Mouse (Mus musculus) kidney, postnatal 0 days (tissue): ENCODE measurements at regions not wholly inside any gene's neighbourhood (a gene's known extent, or its start where the extent isn't known, plus 50 kb on each side); places are given as distances from the start of the nearest gene placed in this dataset.
A peak's percentile ranks its signal among the peaks of the same experiment; 100 is the strongest.

Experiments used
- ATAC-seq: fragments of 200-750 bp; cut with Nextera tagmentation; replicated peaks from 2 replicates; pipeline ENCODE4 v1.8.0; 2017; ENCODE audit warnings: low read depth, moderate number of reproducible peaks, moderate TSS enrichment, moderate library complexity; ENCODE audit not compliant: low FRiP score
- DNase-seq: peaks from one replicate; pipeline ENCODE4 v3.0.0-alpha.2; 2016; ENCODE audit warnings: low spot score
- H3K27ac ChIP-seq: fragments of 300-500 bp; sonication (generic); 2 replicates; pipeline ENCODE4 v1.5.1; 2014; ENCODE audit warnings: mild to moderate bottlenecking
- H3K27me3 ChIP-seq: fragments of 300-500 bp; sonication (generic); 2 replicates; pipeline ENCODE4 v1.6.1; 2014; ENCODE audit warnings: low read length, mixed read lengths; ENCODE audit not compliant: insufficient read depth
- H3K36me3 ChIP-seq: fragments of 300-500 bp; sonication (generic); 2 replicates; pipeline ENCODE4 v1.6.1; 2014; ENCODE audit warnings: low read length, mixed read lengths; ENCODE audit not compliant: insufficient read depth
- H3K4me1 ChIP-seq: fragments of 300-500 bp; sonication (generic); replicated peaks from 2 replicates; pipeline ENCODE4 v1.6.1; 2014; ENCODE audit warnings: antibody characterized with exemption, low read length, mixed read lengths; ENCODE audit not compliant: insufficient read depth
- H3K4me2 ChIP-seq: fragments of 300-500 bp; sonication (generic); 2 replicates; pipeline ENCODE4 v1.6.1; 2014; ENCODE audit warnings: mild to moderate bottlenecking, low read length, moderate library complexity, mixed read lengths
- H3K4me3 ChIP-seq: fragments of 300-500 bp; sonication (generic); replicated peaks from 2 replicates; pipeline ENCODE4 v1.5.1; 2014; ENCODE audit warnings: low read depth, low read length
- H3K9ac ChIP-seq: fragments of 300-500 bp; sonication (generic); 2 replicates; pipeline ENCODE4 v1.6.1; 2014; ENCODE audit warnings: low read depth, low read length
- H3K9me3 ChIP-seq: fragments of 300-500 bp; sonication (generic); replicated peaks from 2 replicates; pipeline ENCODE4 v1.6.1; 2016; ENCODE audit warnings: low read length, inconsistent platforms, mixed read lengths
- CTCF ChIP-seq: IDR thresholded peaks from 2 replicates; pipeline ENCODE4 v1.5.1; 2016; ENCODE audit warnings: antibody characterized with exemption, low read depth, mild to moderate bottlenecking, moderate library complexity
- WGBS: fragments of 180-500 bp; shearing (Covaris S2); extraction: QIAGEN DNeasy Blood & Tissue Kit; methylation state at CpG from one replicate; pipeline ENCODE4 v1.1.7; 2014; 5-methylcytosine and 5-hydroxymethylcytosine counted together

DNA sequence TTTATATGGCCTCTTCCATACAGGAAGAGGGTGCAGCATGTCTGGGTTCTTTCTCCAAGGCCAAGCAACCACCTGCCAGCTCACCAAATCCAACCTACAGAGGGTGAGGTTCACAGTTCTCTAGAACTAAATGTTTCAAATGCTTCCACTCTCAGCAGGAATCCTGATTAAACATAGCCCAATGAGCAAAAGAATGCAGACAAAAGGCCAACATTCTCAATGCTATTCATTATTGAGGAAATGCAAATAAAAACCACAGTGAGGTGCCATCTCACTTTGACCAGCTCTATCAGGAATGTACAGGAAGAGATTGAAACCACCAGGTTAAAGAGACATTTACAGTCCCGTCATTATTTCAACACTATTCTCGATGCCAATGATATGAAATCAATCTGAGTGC is 331.2 kb upstream of the Tenm3 start:
- H3K4me2 ChIP-seq = no peak overlapping the region

DNA sequence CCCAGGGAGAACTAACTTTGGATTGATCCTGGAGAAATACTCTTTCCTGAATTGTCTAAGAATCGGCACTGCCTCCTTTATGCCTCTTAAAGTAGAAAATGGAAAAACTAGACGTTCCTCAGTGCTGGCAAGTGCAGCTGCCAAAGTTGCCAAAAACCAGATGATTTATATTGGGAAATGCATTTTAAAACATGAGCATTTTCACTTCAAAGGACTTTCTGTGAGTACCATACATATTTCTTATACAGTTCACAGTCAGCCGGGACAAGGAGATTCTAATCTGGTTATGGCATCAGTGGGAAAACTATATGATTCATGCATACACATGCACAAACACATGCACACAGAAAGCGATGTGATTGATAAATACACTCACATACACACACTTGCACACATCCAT is 315.6 kb upstream of the Tenm3 start:
- Histone ChIP-seq H3K4me2 (no peak overlapping the region), H3K36me3 (no peaks in the 10 kb centered on the region), H3K4me1 (no peaks in the 10 kb centered on the region), H3K9me3 (no peaks in the 10 kb centered on the region), H3K9ac (no peak overlapping the region), H3K4me3 (no peak overlapping the region), H3K27ac (no peak overlapping the region), H3K27me3 (no peaks in the 10 kb centered on the region)
- ATAC-seq = no peak
- TF ChIP-seq CTCF = no peak
- WGBS = 69% methylated on average over 4 of the region's 4 CpGs
- DNase-seq = no peak

More for the DNA sequence above, 331.2 kb upstream of the Tenm3 start:
- Histone ChIP-seq H3K9me3 (no peaks in the 10 kb centered on the region), H3K27me3 (no peaks in the 10 kb centered on the region), H3K9ac (no peak overlapping the region), H3K36me3 (no peaks in the 10 kb centered on the region), H3K4me3 (no peak overlapping the region), H3K27ac (no peak overlapping the region), H3K4me1 (no peaks in the 10 kb centered on the region)
- WGBS = 90% methylated on average over 2 of the region's 2 CpGs
- TF ChIP-seq CTCF = no peak
- ATAC-seq = no peak
- DNase-seq = no peak

DNA sequence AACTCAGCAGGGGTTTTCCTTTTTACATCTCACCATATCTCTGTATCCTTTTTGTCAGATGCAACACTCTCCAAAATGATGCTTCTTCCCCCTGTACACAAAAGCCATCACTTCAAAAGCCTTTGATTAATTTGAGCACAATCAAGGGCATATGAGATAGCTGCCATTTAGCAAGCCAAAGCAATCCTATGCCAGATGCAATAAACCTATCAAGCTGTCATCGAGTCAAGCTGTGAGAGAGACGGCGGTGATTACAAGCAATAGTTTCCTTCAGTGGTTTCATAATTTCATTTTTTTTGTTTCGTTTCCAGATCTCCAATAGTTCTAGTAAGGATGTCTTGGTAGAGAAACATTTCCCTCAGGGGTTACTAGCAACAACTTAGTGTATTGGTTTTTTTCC is 314.4 kb upstream of the Tenm3 start:
- ATAC-seq = no peak
- DNase-seq = no peak
- H3K27ac ChIP-seq = no peak overlapping the region
- no peak for TF ChIP-seq CTCF
- H3K9ac ChIP-seq = no peak overlapping the region
- 57% methylated on average over 4 of the region's 4 CpGs for WGBS
- no peaks in the 10 kb centered on the region for H3K9me3 ChIP-seq
- no peaks in the 10 kb centered on the region for H3K27me3 ChIP-seq
- no peak overlapping the region for H3K4me3 ChIP-seq
- no peaks in the 10 kb centered on the region for H3K36me3 ChIP-seq
- no peak overlapping the region for H3K4me2 ChIP-seq
- no peaks in the 10 kb centered on the region for H3K4me1 ChIP-seq

DNA sequence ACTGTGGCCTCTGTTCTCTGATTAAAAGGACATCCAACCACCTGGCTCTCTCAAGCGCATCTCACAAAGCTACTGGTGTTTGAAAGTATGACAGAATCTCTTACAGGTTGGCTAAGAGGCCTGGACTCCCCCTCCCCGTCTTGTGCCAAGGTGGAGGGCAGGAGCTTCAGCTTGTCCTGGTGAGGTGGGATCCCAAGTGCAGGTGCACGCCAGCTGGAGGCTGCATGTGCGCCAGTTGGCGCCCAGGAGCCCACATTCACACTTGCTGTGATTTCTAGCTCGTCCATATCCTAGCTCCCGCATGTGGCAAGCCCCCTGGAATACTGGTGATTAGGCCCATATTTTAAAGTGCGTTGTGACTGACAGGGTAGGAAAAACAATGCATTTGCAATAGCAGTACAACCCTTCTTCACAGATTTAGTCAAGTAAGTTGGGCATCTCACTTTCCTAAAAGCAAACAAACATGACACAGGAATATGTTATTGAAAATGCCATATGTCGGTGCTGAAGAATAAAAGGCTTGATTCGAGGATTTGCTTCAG is 292.8 kb upstream of the Tenm3 start:
- 88% methylated on average over 10 of the region's 10 CpGs for WGBS
- no peak for DNase-seq

DNA sequence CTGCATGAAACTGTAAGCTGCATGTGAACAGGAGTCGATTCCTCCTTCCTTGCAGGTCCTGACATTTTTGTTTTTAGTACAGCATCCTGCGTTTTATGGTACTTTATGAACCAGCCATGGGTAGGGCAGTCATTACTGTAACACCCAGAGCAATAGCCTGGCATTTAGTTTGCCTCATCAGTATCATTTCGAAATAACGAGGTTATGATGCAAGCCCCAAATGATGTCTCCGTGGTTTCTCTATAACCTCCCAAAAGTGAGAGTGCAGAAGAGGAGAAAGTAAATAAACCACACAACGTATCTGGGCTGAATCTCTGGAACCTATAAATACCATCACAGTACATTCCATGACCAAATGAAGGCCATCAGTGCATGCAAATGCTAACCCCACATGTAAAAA is 265.3 kb upstream of the Tenm3 start:
- no peak for TF ChIP-seq CTCF
- DNase-seq = no peak
- no peak for ATAC-seq
- Histone ChIP-seq H3K4me2 (no peak overlapping the region), H3K36me3 (no peaks in the 10 kb centered on the region), H3K27ac (no peak overlapping the region), H3K4me1 (no peaks in the 10 kb centered on the region), H3K9ac (no peak overlapping the region), H3K9me3 (no peaks in the 10 kb centered on the region), H3K4me3 (no peak overlapping the region), H3K27me3 (no peaks in the 10 kb centered on the region)
- WGBS = 83% methylated on average over 6 of the region's 6 CpGs

More for the DNA sequence above, 292.8 kb upstream of the Tenm3 start:
- no peak for TF ChIP-seq CTCF
- ATAC-seq = no peak
- H3K36me3 ChIP-seq = no peaks in the 10 kb centered on the region
- H3K4me3 ChIP-seq = no peak overlapping the region
- no peaks in the 10 kb centered on the region for H3K9me3 ChIP-seq
- no peak overlapping the region for H3K9ac ChIP-seq
- H3K27me3 ChIP-seq = no peaks in the 10 kb centered on the region
- H3K27ac ChIP-seq = no peak overlapping the region
- no peaks in the 10 kb centered on the region for H3K4me1 ChIP-seq
- H3K4me2 ChIP-seq = no peak overlapping the region

DNA sequence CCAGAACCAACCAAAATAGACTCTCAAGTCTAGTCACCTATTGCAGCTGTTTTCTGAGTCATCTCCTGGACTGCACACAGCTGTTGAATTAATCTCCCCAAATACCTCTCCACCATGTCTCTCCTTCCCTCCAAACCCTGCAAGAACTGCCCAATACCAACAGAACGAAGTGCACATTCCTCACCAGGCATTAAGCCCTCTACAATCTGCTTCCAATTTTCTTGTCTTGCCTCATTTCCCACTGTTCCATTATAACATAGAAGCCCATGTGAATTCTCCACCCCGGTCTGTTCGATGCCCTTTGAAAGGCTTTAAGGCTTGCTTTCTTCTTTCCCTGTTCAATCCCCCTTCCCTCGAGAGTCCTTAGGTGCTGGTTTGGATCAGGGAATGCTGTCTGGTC is 264.9 kb upstream of the Tenm3 start:
- Histone ChIP-seq H3K4me1 (no peaks in the 10 kb centered on the region), H3K4me2 (no peak overlapping the region), H3K4me3 (no peak overlapping the region), H3K27ac (no peak overlapping the region), H3K27me3 (no peaks in the 10 kb centered on the region), H3K9ac (no peak overlapping the region), H3K36me3 (no peaks in the 10 kb centered on the region), H3K9me3 (no peaks in the 10 kb centered on the region)
- no peak for TF ChIP-seq CTCF
- ATAC-seq (no peak), DNase-seq (no peak)
- WGBS = 86% methylated on average over 4 of the region's 4 CpGs

DNA sequence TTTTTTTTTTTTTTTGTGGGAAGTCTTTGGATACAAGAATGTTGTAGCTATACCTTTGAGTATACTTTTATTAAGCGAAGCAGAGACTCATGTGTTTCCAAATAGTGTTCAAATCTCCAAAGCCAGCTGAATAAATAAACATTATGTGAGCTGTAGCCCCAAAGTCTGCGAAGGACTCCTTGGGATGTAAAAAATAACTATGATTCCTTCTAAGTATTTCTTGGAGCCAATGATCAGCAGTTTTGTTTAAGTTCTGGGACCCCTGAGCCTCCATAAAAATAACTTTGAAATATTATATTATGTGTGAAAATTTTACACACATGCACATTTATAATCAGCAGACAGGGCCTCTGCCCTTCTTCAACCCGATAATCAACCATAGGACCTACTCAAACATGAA is 262.8 kb upstream of the Tenm3 start:
- H3K4me2 ChIP-seq = no peak overlapping the region
- H3K9ac ChIP-seq = no peak overlapping the region
- WGBS = 64% methylated on average over 3 of the region's 3 CpGs
- H3K9me3 ChIP-seq = no peaks in the 10 kb centered on the region
- H3K27ac ChIP-seq = no peak overlapping the region
- ATAC-seq (no peak), DNase-seq (peak; percentile 8)
- H3K27me3 ChIP-seq = no peaks in the 10 kb centered on the region
- TF ChIP-seq CTCF = no peak
- H3K36me3 ChIP-seq = no peaks in the 10 kb centered on the region
- H3K4me1 ChIP-seq = no peaks in the 10 kb centered on the region
- no peak overlapping the region for H3K4me3 ChIP-seq
